Mouse (Mus musculus): ENCODE measurements around the gene Nf2. TPM values are rescaled to one million over a fixed set of nuclear protein-coding genes. Genes with fewer than 3 reads are reported as not detected.

Gene Nf2
- polyA plus RNA-seq, 1 experiment from 2014 or later = 70.2 TPM

Small RNA genes within 50 kb of the gene (microRNA-seq; reads per million reads assigned to microRNA genes)
- 0.89 reads per million for gene Mir6918

Other genes with a start within 250 kb of the Nf2 start
- gene Gm11032, start 229.5 kb downstream of the Nf2 start, polyA plus RNA-seq (2015; fragmentation: Nextera tagmentation; extraction: Ambion mirVana) = not detected in 2 replicates
- 22.3 and 23.7 TPM in 2 replicates for gene Ascc2, start 211.8 kb downstream of the Nf2 start, polyA plus RNA-seq (2015; fragmentation: Nextera tagmentation; extraction: Ambion mirVana)
- 595 and 628 TPM in 2 replicates for gene Uqcr10, start 145.2 kb downstream of the Nf2 start, polyA plus RNA-seq (2015; fragmentation: Nextera tagmentation; extraction: Ambion mirVana)
- gene Zmat5, start 144.9 kb downstream of the Nf2 start, polyA plus RNA-seq (2015; fragmentation: Nextera tagmentation; extraction: Ambion mirVana) = 61.5 and 72.6 TPM in 2 replicates
- gene Cabp7, start 102.8 kb downstream of the Nf2 start, polyA plus RNA-seq (2015; fragmentation: Nextera tagmentation; extraction: Ambion mirVana) = 2.7 and 3.3 TPM in 2 replicates
- gene Nipsnap1, start 24.4 kb upstream of the Nf2 start, polyA plus RNA-seq (2015; fragmentation: Nextera tagmentation; extraction: Ambion mirVana) = 117 and 132 TPM in 2 replicates
- 53.5 and 57.0 TPM in 2 replicates for gene Thoc5, start 45.8 kb upstream of the Nf2 start, polyA plus RNA-seq (2015; fragmentation: Nextera tagmentation; extraction: Ambion mirVana)
- gene Nefh, start 98.5 kb upstream of the Nf2 start, polyA plus RNA-seq (2015; fragmentation: Nextera tagmentation; extraction: Ambion mirVana) = 8.1 and 8.6 TPM in 2 replicates
- gene Ap1b1, start 137.3 kb upstream of the Nf2 start, polyA plus RNA-seq (2015; fragmentation: Nextera tagmentation; extraction: Ambion mirVana) = 84.5 and 89.7 TPM in 2 replicates
- gene Rasl10a, start 208.6 kb upstream of the Nf2 start, polyA plus RNA-seq (2015; fragmentation: Nextera tagmentation; extraction: Ambion mirVana) = 0.64 and 0.99 TPM in 2 replicates
- 25.2 and 26.3 TPM in 2 replicates for gene Gas2l1, start 215.8 kb upstream of the Nf2 start, polyA plus RNA-seq (2015; fragmentation: Nextera tagmentation; extraction: Ambion mirVana)
- gene Rhbdd3, start 249.4 kb upstream of the Nf2 start, polyA plus RNA-seq (2015; fragmentation: Nextera tagmentation; extraction: Ambion mirVana) = 26.2 and 32.7 TPM in 2 replicates
- 624 and 700 TPM in 2 replicates for gene Ewsr1, start 249.7 kb upstream of the Nf2 start, polyA plus RNA-seq (2015; fragmentation: Nextera tagmentation; extraction: Ambion mirVana)

Data from neural tube, embryonic 13.5 days (tissue).